Mouse (Mus musculus) forebrain, embryonic 11.5 days (tissue): ENCODE results near the gene Cd300lg. TPM values are rescaled to one million over a fixed set of nuclear protein-coding genes. Genes with fewer than 3 reads are reported as not detected.

ENCODE experiments used
- ATAC-seq: fragments of 200-750 bp; cut with Nextera tagmentation; replicated peaks from 2 replicates; pipeline ENCODE4 v1.8.0; 2017; ENCODE audit warnings: moderate TSS enrichment; ENCODE audit not compliant: low FRiP score
- DNase-seq: peaks from one replicate; pipeline ENCODE4 v3.0.0-alpha.2; 2017; ENCODE audit warnings: low spot score
- H3K27ac ChIP-seq: fragments of 300-500 bp; sonication (generic); 2 replicates; pipeline ENCODE4 v1.5.1; 2014; ENCODE audit warnings: low read depth, low read length
- H3K27me3 ChIP-seq: fragments of 300-500 bp; sonication (generic); 2 replicates; pipeline ENCODE4 v1.6.1; 2014; ENCODE audit warnings: mild to moderate bottlenecking, low read length, mixed read lengths; ENCODE audit not compliant: control insufficient read depth, insufficient read depth
- H3K36me3 ChIP-seq: fragments of 300-500 bp; sonication (generic); 2 replicates; pipeline ENCODE4 v1.6.1; 2014; ENCODE audit warnings: mild to moderate bottlenecking, low read length, moderate library complexity, mixed read lengths; ENCODE audit not compliant: control insufficient read depth, insufficient read depth
- H3K4me1 ChIP-seq: fragments of 300-500 bp; sonication (generic); replicated peaks from 2 replicates; pipeline ENCODE4 v1.6.1; 2014; ENCODE audit warnings: low read length, mixed read lengths; ENCODE audit not compliant: control insufficient read depth, insufficient read depth
- H3K4me2 ChIP-seq: fragments of 300-500 bp; sonication (generic); 2 replicates; pipeline ENCODE4 v1.6.1; 2014; ENCODE audit warnings: low read depth, mild to moderate bottlenecking, low read length, moderate library complexity, mixed read lengths; ENCODE audit not compliant: severe bottlenecking
- H3K4me3 ChIP-seq: fragments of 300-500 bp; sonication (generic); 2 replicates; pipeline ENCODE4 v1.5.1; 2014; ENCODE audit warnings: low read depth, low read length
- H3K9ac ChIP-seq: fragments of 300-500 bp; sonication (generic); 2 replicates; pipeline ENCODE4 v1.6.1; 2014; ENCODE audit warnings: low read length
- H3K9me3 ChIP-seq: fragments of 300-500 bp; sonication (generic); 2 replicates; pipeline ENCODE4 v1.6.1; 2016; ENCODE audit warnings: low read length, mixed read lengths; ENCODE audit not compliant: control insufficient read depth
- WGBS: fragments of 180-500 bp; shearing (Covaris S2); extraction: QIAGEN DNeasy Blood & Tissue Kit; methylation state at CpG from one replicate; pipeline ENCODE4 v1.1.7; 2014; 5-methylcytosine and 5-hydroxymethylcytosine counted together
- polyA plus RNA-seq: library from polyadenylated mRNA; unstranded; fragments of >200 nt; fragmentation: Nextera tagmentation; extraction: Ambion mirVana; gene quantifications from 2 replicates; pipeline ENCODE4 v1.2.1, GENCODE M21; 2014

Cd300lg gene
- polyA plus RNA-seq: 0.20 and 0.37 TPM in 2 replicates

DNA sequence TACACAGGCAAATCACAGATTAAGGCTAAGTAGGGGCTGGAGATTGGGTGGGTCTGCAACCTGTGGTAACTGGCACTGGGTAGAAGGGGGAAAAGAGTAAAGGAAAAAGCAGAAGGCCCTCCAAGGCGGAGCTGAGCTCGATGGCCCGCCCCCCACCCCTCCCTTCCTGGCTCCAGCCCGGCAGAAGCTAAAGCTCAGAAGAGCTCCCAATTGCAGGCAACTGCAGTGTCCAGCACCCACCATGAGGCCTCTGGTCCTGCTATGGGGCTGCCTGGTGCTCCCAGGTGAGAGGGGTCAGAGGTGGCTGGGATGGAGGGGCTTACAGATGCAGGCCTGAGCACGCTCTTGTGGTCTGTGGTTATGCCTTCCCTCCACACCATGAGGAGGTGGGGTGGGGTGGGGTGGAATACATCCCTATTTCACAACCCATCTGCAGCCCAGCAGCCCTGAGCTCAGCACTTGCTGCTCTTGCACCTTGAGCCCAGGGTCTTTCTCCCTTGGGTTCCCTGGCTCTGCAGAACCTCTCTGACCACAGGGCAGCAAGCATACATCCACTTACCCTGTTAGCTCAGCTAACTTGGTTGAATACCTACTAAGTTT, at the start of gene Cd300lg:
Cd300lg (plus strand) TSS at position 160 of the 600 bp plus-strand sequence.
- DNase-seq (no peak), ATAC-seq (no peak)
- 65% methylated on average over 5 of the region's 5 CpGs for WGBS
- Histone ChIP-seq H3K36me3 (no peaks in the 10 kb centered on the region), H3K4me1 (no peaks in the 10 kb centered on the region), H3K27ac (no peak within 1 kb of the TSS), H3K4me2 (no peak within 1 kb of the TSS), H3K27me3 (no peaks in the 10 kb centered on the region), H3K9ac (no peak within 1 kb of the TSS), H3K9me3 (peaks cover 7% of the 10 kb centered on the region), H3K4me3 (no peak within 1 kb of the TSS)

DNA sequence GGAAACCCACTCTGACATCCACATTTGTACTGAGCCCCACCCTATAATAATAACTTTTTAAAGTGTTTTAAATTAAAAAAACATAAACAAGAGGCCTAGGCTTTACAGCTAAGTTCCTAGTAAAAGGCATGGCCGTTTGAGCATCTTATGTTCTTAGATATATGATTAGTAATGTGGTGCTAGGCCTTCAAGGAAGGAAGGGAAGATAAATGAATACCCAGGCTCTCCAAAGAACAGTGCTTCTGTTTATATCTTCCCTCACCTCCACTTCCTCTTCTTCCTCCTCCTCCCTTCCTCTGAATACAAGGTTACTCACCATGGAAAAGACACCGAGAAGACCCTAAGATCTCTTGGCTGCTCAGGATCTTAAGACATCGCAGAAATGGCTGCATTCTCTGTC, 49.5 kb upstream of the Cd300lg start:
- no peaks in the 10 kb centered on the region for H3K4me1 ChIP-seq
- H3K27me3 ChIP-seq: no peaks in the 10 kb centered on the region
- no peak overlapping the region for H3K9ac ChIP-seq
- H3K4me3 ChIP-seq: no peak overlapping the region
- ATAC-seq: no peak
- H3K36me3 ChIP-seq: no peaks in the 10 kb centered on the region
- no peak for DNase-seq
- WGBS: 84% methylated on average over 3 of the region's 3 CpGs
- no peak overlapping the region for H3K4me2 ChIP-seq
- no peak overlapping the region for H3K27ac ChIP-seq
- H3K9me3 ChIP-seq: no peaks in the 10 kb centered on the region

DNA sequence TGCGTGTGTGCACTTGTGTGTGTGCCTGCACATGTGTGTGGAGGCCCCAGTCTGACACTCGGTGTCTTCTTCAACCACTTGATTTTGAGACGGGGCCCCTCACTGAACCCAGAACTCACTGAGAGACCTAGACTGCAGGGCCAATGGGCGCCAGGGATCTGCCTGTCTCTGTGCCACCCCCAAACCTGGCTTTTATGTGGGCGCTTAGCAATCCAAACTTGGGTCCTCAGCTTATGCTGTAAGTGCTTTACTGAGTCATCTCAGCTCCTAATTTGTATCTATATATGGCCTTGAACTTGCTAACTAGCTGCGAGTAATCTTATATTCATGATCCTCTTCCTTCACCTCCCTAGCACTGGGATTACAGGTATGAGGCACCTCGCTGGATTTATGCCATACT, 48.9 kb upstream of the Cd300lg start:
- Histone ChIP-seq H3K9me3 (no peaks in the 10 kb centered on the region), H3K27ac (no peak overlapping the region), H3K36me3 (no peaks in the 10 kb centered on the region), H3K9ac (no peak overlapping the region), H3K4me3 (no peak overlapping the region), H3K4me1 (no peaks in the 10 kb centered on the region), H3K27me3 (no peaks in the 10 kb centered on the region), H3K4me2 (no peak overlapping the region)
- no peak for ATAC-seq
- WGBS: 84% methylated on average over 7 of the region's 7 CpGs
- no peak for DNase-seq

DNA sequence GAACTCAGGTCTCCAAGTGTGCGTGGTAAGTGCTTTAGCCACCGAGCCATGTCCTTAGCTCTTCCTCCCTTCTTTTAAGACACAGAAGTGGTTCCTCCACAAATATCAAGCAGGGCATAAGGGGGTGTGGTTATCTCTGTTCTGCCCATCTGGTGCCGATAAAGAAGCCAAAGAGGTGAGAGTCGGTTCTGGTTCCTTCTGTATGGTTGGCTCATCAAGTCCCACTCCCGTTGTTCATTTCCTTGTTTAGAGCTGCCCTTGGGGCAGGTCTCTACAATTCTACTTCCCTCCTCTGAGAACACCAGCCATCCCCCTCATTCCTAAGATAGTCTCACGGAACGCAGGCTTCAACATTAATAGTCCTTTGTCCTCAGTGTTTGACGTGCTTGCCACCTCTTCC, 47.2 kb upstream of the Cd300lg start:
- H3K4me1 ChIP-seq: no peaks in the 10 kb centered on the region
- H3K27ac ChIP-seq: no peak overlapping the region
- no peak overlapping the region for H3K4me2 ChIP-seq
- no peak for DNase-seq
- no peaks in the 10 kb centered on the region for H3K9me3 ChIP-seq
- no peaks in the 10 kb centered on the region for H3K36me3 ChIP-seq
- H3K4me3 ChIP-seq: no peak overlapping the region
- no peak for ATAC-seq
- WGBS: 82% methylated on average over 8 of the region's 8 CpGs
- no peaks in the 10 kb centered on the region for H3K27me3 ChIP-seq
- H3K9ac ChIP-seq: no peak overlapping the region

DNA sequence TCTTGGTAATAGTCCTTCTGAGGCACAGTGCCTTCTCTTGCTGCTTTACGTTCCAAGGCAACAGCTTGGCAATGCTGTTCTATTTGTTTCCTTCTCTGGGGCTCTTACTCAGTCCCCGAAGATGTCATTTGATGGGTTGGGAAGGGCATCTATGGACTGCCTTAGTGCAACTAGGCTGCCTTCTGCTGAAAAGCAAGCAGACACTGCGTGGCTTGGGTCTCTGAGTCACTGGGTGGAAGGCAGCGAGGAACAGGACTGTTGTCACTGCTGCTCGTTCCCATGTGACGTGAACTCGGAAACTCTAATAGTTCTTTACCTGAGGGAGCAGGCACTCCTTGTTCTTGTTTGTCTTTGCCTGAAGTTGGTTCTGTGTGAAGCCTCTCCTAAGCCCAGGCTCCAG, 45.4 kb upstream of the Cd300lg start:
- Histone ChIP-seq H3K9me3 (no peaks in the 10 kb centered on the region), H3K4me1 (no peaks in the 10 kb centered on the region), H3K27ac (no peak overlapping the region), H3K36me3 (no peaks in the 10 kb centered on the region; the same call in 1 of the 2 replicates), H3K4me3 (no peak overlapping the region), H3K9ac (no peak overlapping the region), H3K27me3 (no peaks in the 10 kb centered on the region), H3K4me2 (no peak overlapping the region)
- ATAC-seq (no peak), DNase-seq (no peak)
- WGBS: 93% methylated on average over 7 of the region's 7 CpGs

DNA sequence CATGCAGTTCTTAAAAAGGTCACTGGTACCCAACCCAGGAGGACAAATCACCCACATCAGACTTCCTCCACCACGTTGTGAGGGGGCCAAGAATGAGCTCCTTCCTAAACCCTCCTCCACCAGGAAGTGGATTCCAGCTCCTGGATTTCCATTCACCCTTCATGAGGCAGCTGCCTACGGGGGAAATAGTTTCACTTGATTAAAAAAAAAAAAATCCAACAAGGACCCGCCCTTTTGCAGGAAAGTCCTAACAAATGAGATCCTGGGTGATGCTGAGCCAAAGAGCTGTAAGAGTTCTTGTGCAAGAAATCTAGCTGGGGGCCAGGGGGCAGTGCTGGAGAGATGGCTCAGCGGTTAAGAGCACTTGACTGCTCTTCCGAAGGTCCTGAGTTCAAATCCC, 43.1 kb upstream of the Cd300lg start:
- no peak overlapping the region for H3K9ac ChIP-seq
- H3K9me3 ChIP-seq: no peaks in the 10 kb centered on the region
- no peak overlapping the region for H3K27ac ChIP-seq
- 58% methylated on average over 5 of the region's 5 CpGs for WGBS
- DNase-seq (no peak), ATAC-seq (no peak)
- H3K27me3 ChIP-seq: no peaks in the 10 kb centered on the region
- H3K4me3 ChIP-seq: no peak overlapping the region
- H3K4me2 ChIP-seq: no peak overlapping the region
- no peaks in the 10 kb centered on the region for H3K4me1 ChIP-seq
- no peaks in the 10 kb centered on the region; the same call in 1 of the 2 replicates for H3K36me3 ChIP-seq

DNA sequence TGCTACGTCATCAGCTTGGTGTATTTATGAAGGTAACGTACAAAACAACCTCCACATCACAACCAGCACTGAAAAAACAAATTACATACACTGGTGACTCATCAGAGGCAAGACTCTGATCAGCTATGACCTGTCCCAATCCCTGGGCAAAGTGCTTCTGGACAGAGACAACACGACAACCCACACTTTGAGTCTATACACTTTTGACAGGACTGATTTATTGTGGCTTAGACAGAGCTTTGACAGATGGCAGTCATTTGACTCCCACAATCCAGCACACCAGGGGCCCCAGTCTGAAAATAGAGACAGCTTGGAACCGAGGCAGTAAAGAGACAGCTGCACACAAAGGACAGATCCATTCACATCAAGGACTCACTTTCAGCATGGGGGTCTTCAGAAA, 41.8 kb upstream of the Cd300lg start:
- Histone ChIP-seq H3K9ac (no peak overlapping the region), H3K9me3 (peaks cover 3% of the 10 kb centered on the region; the same call in 1 of the 2 replicates), H3K4me3 (no peak overlapping the region), H3K27ac (no peak overlapping the region), H3K36me3 (peaks cover 4% of the 10 kb centered on the region; the same call in 1 of the 2 replicates), H3K4me1 (no peaks in the 10 kb centered on the region), H3K27me3 (no peaks in the 10 kb centered on the region), H3K4me2 (no peak overlapping the region)
- WGBS: 65% methylated on average over 4 of the region's 4 CpGs
- DNase-seq (no peak), ATAC-seq (no peak)

DNA sequence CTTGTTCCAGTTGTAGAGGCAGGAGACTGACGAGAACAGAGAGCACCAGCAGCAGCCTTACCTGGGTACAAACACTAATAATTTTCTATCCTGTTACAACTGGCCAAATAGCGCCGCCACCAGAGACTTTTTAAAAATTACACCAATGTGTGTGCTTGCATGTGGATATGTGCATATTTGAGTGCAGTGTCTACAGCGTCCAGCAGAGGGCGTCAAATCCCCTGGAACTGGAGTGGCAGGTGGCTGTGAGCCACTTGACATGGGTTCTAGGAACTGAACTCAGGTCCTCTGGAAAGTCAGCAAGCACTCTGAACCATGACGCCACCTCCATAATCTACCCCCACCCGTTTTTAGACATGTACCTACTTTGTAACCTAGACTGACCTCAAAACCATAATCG, 37.1 kb upstream of the Cd300lg start:
- Histone ChIP-seq H3K36me3 (peaks cover 6% of the 10 kb centered on the region; the same call in 1 of the 2 replicates), H3K9me3 (peaks cover 4% of the 10 kb centered on the region; the same call in 1 of the 2 replicates), H3K9ac (no peak overlapping the region), H3K4me2 (no peak overlapping the region), H3K4me1 (no peaks in the 10 kb centered on the region), H3K27me3 (no peaks in the 10 kb centered on the region), H3K27ac (no peak overlapping the region), H3K4me3 (no peak overlapping the region)
- WGBS: 88% methylated on average over 8 of the region's 8 CpGs
- ATAC-seq (no peak), DNase-seq (no peak)

DNA sequence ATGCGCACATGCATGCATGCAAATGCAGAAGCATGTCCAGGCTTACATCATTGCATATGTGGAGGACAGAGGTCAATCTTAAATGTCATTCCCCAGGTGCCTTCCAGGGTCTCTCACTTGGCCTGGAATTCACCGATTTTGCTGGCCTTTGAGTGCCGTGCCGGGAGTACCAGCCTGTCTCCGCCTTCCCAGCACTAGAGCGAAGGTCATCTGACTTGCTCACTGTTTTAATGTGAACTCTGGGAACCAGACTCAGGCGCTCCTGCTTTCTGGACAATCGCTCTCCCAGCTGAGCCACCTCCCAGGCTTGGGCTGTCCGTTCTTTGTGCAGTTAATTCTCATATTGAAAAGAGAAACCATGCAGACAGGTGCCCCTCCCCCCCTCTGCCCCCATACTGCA, 35.0 kb upstream of the Cd300lg start:
- 66% methylated on average over 9 of the region's 9 CpGs for WGBS
- peaks cover 4% of the 10 kb centered on the region; the same call in 1 of the 2 replicates for H3K9me3 ChIP-seq
- peaks cover 6% of the 10 kb centered on the region; the same call in 1 of the 2 replicates for H3K36me3 ChIP-seq
- H3K27me3 ChIP-seq: no peaks in the 10 kb centered on the region
- H3K27ac ChIP-seq: no peak overlapping the region
- DNase-seq: no peak
- no peak for ATAC-seq
- H3K4me3 ChIP-seq: no peak overlapping the region
- no peak overlapping the region for H3K4me2 ChIP-seq
- no peak overlapping the region for H3K9ac ChIP-seq
- peaks cover 7% of the 10 kb centered on the region for H3K4me1 ChIP-seq
